Mouse (Mus musculus): ENCODE results near the gene Dis3l2.

Gene Dis3l2

DNA sequence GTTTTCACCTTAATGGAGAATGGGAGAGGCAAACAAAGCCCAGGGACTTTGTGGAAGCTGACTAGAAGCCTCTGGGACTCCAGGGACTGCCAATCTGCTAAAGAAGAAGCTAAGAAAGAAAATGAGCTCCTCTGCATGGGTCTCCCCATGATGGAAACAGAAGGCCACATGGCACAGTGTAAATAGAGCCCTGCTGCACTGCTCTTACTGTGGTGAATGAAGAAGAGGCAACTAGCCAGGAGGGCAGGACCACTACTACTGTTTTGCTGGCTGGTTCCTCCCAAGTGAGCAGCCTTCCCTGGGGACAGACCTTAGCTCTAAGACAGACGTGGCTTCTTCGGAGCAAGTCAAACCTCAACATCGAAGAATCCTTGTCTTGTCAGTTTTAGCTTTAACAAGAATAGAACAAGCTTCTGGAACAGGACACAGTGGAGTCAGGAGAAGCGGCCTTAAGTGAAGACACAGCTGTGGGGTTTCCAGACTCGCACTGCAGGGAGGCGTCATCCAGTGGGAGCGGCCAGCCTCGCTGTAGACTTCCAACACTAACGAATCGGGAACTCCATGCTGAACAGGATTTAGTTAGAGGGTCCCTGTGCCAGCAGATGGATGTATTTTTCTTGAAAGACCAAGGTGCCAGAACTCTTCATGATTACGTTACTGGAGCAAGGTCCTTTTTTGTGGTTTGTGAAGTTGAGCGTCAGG is 307.2 kb downstream of the Dis3l2 start:
- DNase-seq (ENCODE audit: low spot score) = no peak

DNA sequence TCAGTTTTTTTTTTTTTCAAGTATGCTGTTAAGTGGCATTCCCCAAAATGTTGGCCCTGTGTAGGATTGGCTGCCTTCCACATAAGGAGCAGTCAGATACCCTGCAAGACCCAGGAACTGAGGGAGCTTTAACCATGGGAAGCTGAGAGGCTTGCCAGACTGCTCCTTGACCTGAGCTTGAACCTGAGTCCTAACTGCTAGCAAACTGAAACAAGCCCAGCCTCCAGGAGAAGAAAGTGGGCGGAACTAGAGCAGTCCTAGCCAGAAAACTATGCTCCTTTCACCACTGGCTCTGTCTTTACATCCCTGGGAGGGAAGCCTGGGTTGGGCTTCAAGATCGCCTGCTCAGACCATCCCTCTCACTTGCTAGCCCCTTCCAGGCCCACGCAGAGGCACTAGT is 308.1 kb downstream of the Dis3l2 start:
- no peak for DNase-seq (ENCODE audit: low spot score)

DNA sequence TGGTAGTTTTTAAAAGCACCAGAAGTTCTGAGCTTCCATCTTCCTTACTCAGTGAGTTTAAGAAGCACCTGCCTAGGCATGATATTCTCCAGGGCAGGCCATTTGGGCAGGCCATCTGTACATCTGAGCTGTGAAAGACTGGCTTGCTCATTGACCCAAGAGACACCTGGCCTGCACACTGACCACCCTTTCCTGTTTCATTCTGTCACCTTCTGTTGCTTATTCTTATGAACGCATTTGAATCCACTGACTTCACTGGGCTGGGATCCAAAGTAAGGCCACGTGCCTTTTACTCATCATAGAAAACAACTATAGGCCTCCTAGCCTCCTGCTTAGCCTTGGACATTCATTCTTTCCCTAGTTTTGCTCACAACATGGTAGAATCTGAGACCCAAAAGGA is 309.0 kb downstream of the Dis3l2 start:
- DNase-seq (ENCODE audit: low spot score) = no peak

DNA sequence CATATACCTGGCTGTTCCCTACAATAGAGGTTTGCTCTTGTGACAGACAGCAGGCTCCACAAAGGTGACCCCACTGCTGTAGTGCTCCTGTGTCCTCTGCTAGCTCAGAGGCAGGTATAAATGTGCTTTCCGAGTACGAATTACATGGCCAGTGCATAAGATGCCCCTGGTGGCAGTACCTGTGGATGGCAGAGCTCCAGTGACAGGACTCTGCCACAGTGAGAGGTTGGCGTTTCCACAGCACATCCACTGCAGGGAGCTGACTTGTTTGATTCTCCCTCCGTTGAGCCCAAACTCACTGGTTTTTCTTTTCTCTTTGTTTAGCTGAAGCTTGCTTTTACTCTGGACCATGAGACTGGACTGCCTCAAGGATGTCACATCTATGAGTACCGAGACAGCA is 317.1 kb downstream of the Dis3l2 start:
- no peak for DNase-seq (ENCODE audit: low spot score)

- no peak for DNase-seq (ENCODE audit: low spot score)
These were observed 318.0 kb downstream of the Dis3l2 start for GRCm38 (mm10) chr1:87021584-87021983.

DNA sequence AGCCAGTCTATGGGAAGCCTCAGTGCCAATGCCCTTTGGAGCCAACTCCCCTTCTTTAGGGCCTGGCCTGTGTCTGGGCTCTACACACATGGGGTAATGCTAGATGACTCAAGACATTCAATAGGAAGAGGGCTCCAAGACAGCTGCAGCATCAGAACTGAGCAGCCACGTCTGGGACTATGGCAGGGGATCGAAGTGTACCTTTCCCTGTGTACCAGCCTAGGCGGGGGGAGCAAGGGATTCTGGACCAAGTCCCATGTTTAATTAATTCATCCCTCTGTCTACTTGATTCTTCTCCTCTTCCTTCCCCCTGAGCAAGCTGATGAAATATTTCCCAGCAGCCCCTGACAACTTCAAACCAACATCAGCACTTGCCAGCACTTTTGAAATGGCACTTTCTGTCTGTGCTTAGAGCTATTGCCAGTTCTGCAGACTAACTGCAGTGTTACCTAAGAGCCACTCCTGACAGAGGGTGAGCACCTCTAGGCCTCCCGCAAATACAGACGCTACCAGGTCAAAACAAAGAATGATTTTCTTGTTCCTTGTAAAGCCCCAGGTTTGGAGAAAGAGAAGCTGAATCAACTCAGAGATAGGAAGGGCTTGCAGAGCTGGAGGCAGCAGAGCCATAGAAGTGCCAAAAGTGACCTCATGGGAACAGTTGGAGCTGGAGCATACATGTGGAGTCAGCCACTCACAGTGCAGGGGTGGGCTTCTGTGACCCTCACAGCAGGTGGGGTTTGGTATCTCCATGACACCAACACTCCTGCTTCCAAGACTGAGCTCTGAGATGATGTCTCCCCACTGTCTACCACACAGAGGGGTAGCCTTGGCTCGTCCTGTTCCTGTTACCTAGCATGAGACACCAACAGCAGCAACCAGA is 319.9 kb downstream of the Dis3l2 start:
- no peak for DNase-seq (ENCODE audit: low spot score)

DNA sequence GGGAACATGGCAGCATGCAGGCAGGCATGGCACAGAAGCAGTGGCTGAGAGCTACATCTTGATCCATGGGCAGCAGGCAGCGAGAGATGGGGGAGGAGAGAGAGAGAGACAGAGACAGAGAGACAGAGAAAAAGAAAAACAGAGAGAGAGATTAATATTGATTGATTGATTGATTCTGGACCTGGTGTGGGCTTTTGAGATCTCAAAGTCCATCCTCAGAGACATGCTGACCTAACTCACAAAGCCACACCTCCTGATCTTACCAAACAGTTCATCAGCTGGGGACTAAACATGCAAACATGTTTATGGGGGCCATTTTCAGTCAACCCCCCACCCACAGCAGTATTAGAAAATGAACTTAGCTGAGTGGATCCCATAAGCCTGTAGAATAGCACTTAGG is 321.4 kb downstream of the Dis3l2 start:
- no peak for DNase-seq (ENCODE audit: low spot score)

GRCm38 (mm10) chr1:87028786-87029185 is 325.2 kb downstream of the Dis3l2 start:
- DNase-seq (ENCODE audit: low spot score) = no peak

- no peak for DNase-seq (ENCODE audit: low spot score)
These were observed 327.0 kb downstream of the Dis3l2 start for GRCm38 (mm10) chr1:87030652-87031051.

DNA sequence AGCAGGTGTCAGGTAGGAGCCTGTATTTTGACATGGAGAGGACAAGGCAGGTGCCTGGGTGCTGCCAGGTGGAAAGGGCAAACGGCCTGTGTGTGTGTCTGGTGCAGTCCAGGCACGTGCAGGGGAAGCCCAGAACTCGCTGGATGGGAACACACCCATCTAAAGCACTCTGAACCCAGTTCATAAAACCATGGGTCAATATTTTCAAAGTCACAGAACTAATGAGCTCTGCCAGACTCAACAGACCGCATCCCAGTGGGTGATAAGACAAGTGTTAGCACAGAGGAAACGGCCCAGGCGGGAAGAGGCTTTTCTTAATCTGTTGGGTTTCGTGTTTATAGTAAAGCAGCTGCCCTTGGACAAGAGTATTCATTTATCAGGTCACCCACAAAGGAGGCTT is 328.9 kb downstream of the Dis3l2 start:
- DNase-seq (ENCODE audit: low spot score) = no peak

GRCm38 (mm10) chr1:87035532-87036161 is 332.0 kb downstream of the Dis3l2 start:
- DNase-seq (ENCODE audit: low spot score) = no peak

DNA sequence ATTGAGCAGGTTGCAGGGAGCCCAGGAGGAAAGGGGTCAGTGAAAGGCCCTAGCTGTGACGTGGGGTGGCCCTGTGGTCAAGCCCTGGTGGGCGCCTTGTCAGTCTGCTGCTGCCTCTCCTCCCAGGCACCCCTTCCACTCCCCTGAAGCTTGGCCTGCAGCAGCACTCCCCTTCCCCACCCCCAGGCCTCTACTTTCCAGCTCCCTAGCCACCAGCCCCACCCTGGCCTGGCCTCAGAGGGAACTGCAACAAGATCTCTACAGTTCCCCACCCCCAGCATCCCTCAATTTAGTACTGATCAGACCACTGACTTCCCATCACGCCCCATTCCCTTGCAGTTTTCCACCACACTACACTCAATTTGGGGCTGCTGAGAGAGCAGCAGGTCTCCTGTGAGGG is 332.7 kb downstream of the Dis3l2 start:
- DNase-seq (ENCODE audit: low spot score) = no peak

DNA sequence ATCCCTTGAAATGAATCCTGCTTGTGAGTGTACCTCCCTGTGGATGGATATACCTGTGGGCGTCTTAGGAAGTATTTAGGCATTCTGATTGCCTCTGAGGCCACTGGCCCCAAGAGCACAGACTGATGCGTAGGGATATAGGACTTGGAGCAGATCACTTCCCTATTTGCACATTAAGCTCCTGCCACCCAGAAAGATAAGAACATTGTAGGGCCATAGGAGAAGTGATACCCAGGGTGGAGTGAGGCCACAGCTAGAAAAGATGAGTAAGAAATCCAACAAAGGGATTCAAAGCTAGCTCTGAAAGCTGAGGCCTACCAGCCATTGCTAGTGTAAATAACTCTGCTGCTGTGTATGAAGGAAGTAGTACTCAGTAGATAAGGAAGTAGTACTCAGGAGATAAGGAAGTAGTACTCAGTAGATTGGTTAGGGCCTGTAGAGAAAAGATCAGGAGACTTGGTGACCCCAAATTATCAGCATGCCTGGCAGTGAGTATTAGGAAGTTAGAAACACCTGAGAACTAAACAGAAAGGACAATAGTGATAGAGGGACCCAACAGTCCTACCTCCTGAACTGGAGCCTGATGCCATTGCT is 335.0 kb downstream of the Dis3l2 start:
- no peak for DNase-seq (ENCODE audit: low spot score)

DNA sequence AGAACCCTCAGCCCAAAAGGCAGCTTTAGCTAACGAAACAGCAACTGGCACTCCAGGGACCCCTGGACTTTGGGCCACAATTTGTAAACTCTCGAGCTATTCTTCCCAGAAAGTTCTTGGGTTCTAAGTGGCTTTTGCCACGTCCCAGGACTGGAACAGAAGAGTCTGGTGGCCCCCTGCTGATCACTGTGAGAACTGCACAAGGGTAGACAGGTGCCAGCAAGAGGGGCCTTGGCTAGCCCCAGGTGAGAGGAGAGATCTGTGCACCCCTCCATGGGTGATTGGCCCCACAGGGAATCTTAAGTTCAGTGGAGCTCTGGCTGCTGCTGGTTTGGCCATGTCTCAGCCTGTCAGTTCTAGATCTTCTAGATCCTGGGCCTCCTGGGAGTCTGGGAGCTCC is 337.5 kb downstream of the Dis3l2 start:
- DNase-seq (ENCODE audit: low spot score) = peak; percentile 37

DNA sequence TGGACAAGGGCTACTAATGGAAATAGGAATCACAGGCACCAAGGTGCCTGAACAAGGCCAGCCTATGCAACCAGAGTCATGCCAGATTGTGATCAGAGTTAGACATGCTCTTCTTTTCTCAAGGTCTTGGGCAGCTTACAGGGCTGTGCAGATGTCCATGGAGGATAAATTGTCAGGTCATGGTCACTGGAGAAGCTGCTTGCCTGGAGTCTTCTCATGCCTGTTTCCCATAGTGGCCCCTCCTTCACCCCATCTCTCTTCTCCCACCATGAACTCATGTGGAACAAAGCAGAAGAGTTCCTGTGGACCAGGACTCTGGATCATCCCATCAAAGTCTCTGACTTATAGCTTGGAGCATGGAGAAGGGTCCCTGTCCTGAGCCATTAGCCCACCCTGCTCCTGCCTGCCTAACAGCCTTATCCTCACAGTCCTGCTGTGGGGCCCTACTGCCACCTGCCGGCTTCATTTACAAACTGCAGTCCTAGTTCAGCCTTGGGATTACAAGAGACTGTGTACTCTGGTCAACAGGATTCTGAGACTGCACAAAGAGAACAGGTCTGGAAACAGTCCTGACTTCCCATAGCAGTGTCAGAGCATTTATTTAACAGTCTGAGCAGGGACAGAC is 338.3 kb downstream of the Dis3l2 start:
- no peak for DNase-seq (ENCODE audit: low spot score)

DNA sequence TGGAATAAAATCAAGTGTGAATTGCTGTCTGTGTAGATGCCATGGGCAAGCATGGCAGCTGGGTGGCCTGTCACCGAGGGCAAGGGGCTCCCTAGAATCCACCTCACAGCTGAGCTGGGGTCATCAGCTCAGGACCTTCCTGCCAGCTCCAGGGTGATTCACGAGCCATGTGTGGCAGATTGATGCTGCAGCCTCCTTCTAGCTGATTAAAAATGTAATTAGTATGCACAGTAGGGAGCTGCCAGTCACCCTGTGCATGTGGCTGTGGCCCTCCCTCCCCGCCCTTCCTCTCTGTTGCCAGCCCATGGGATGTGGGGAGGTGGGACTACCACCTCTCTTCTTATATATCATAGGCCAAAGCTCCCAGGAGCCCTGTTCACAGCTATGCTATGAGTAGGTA is 346.5 kb downstream of the Dis3l2 start:
- DNase-seq (ENCODE audit: low spot score) = no peak

DNA sequence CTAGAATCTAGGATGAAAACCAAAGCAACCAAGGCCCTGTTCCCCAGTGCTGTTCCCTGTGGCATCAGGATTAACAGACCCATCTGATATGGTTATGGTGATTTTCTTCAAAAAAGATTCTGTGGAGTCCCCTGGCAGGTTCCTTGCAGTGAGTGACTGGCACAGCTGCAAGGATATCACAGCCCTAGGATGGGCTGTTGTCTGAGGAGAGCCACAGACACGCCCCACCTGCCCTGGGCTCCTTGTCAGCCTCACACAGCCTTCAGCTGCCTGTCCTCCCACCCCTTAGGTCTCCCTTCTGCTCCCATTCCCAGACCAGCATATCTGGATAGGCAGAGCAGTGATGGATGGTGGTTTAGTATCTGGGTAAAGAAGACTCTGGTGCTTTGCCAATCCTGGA is 347.1 kb downstream of the Dis3l2 start:
- DNase-seq (ENCODE audit: low spot score) = no peak

DNA sequence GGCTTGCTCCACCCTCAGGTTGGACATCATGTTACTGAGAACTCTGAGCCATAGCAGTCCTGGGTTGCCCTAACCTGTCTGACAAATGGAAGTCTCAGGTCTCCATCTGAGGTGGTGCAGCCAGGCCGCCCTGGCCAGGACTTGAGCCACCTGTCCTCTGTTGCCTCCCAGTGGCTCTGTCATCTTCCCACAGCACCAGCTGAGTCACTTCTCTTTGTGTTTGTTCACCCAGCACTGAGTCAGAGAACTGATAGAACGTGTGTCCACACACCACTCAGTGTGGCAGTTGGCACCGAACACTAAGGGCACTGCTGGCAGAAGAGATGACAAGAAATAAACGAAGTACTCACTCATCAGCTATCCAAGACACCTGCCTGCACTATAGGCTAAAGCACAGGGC is 347.8 kb downstream of the Dis3l2 start:
- no peak for DNase-seq (ENCODE audit: low spot score)

DNA sequence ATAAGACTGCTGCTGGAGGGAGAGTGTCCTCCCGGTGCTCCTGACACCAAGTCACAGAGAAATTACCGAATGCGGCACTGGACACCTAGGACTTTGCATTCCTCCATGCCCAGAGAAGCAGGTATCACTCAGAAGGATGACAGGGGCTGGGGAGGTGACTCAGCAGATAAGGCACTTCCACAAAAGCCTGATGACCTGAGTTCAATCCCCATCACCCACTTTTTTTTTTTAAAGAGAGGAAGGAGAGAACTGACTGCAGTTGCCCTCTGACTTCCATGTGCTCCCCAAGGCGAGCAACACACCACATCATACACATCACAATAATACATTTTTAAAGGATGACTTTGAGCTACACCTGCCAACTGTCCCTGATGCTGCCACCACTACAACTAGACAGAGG is 353.5 kb downstream of the Dis3l2 start:
- DNase-seq (ENCODE audit: low spot score) = no peak

DNA sequence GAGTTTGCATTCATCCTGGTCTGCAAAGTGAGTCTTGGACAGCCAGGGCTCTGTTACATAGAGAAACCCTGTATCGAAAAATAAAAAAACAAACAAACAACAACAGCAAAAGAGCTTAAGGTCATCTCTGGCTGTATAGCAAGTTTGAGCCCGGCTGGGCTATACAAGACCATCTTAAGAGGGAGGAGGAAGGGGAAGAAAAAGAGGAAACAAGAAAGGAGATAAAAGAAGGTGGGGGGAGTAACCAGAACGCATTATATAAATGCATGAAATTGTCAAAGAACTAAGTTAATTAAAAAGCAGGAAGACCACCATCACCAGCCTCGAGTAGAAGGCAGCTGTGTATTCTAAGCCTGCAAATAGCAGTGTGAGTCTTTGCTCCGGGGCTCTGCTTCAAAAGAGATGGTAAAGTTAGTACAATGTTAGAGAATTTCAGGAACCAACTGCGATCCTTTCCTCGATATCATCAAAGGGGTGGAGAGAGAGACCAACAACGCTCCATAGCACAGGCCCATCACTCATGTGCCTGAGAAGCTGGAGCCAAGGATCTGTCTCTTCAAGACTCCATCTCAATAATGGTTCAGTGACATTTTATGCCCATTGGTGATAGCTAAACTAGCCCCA is 355.5 kb downstream of the Dis3l2 start:
- no peak for DNase-seq (ENCODE audit: low spot score)

DNA sequence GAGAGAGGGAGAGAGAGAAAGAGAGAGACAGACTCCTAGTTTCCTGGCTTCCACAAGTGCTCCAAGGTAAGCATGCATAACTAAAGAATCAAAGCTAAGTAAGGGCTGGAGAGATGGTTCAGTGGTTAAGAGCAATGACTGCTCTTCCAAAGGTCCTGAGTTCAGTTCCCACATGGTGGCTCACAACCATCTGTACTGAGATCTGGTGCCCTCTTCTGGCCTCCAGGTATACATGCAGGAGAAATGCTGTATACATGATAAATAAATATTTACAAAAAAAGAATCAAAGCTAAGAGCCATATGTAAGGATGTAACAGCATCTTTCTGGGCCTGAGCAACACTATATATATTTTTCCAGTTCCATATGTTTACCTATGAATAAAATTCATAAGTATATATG is 357.3 kb downstream of the Dis3l2 start:
- no peak for DNase-seq (ENCODE audit: low spot score)

GRCm38 (mm10) chr1:87070720-87071119 is 367.1 kb downstream of the Dis3l2 start:
- DNase-seq (ENCODE audit: low spot score) = no peak
